Mouse (Mus musculus) brain, embryonic 14.5 days (tissue): ENCODE results near the gene Lpgat1.

Source experiments
- CTCF ChIP-seq: fragments of 200-500 bp; IDR thresholded peaks from 2 replicates; pipeline ENCODE4 v1.5.1; 2012; ENCODE audit warnings: inconsistent platforms, mild to moderate bottlenecking, moderate library complexity, borderline replicate concordance; ENCODE audit not compliant: insufficient read depth, insufficient read length; ENCODE audit errors: extremely low read depth
- POLR2A ChIP-seq: fragments of 200-500 bp; IDR thresholded peaks from 2 replicates; pipeline ENCODE4 v1.6.1; 2012; ENCODE audit warnings: mild to moderate bottlenecking, inconsistent platforms, borderline replicate concordance; ENCODE audit not compliant: poor library complexity, insufficient read depth, insufficient read length, severe bottlenecking; ENCODE audit errors: extremely low read depth

- TF ChIP-seq CTCF, result no peak
- no peak for TF ChIP-seq POLR2A
Measured at GRCm38 (mm10) chr1:191792991-191793390, 75.4 kb downstream of the Lpgat1 start.
